Mouse (Mus musculus): ENCODE results near the gene Faxc.

Faxc gene

GRCm38 (mm10) chr4:21930971-21931771 is at the start of gene Faxc:
TSS of gene Faxc (plus strand) at chr4:21931329.
- peak in 1 of 2 experiments; percentile 4 for DNase-seq (ENCODE audit: low spot score in 2 of 2)

GRCm38 (mm10) chr4:21882806-21883205 is 48.3 kb upstream of the Faxc start:
- no peak for DNase-seq (ENCODE audit: low spot score in 2 of 2)

- no peak for DNase-seq (ENCODE audit: low spot score in 2 of 2)
Measured at GRCm38 (mm10) chr4:21885831-21886230, 45.3 kb upstream of the Faxc start.

- DNase-seq (ENCODE audit: low spot score in 2 of 2): no peak
Measured at GRCm38 (mm10) chr4:21931772-21932630, 872 bp downstream of the Faxc start.

GRCm38 (mm10) chr4:21935378-21935777 is 4.2 kb downstream of the Faxc start:
- no peak for DNase-seq (ENCODE audit: low spot score in 2 of 2)

GRCm38 (mm10) chr4:21936424-21936823 is 5.3 kb downstream of the Faxc start:
- no peak for DNase-seq (ENCODE audit: low spot score in 2 of 2)

GRCm38 (mm10) chr4:21937890-21938289 is 6.8 kb downstream of the Faxc start:
- DNase-seq (ENCODE audit: low spot score in 2 of 2): no peak

GRCm38 (mm10) chr4:21944672-21945071 is 13.5 kb downstream of the Faxc start:
- DNase-seq (ENCODE audit: low spot score in 2 of 2): no peak

- DNase-seq (ENCODE audit: low spot score in 2 of 2): peak in 1 of 2 experiments; percentile 15
Measured at GRCm38 (mm10) chr4:21951444-21951843, 20.3 kb downstream of the Faxc start.

- no peak for DNase-seq (ENCODE audit: low spot score in 2 of 2)
Measured at GRCm38 (mm10) chr4:21952255-21952654, 21.1 kb downstream of the Faxc start.

GRCm38 (mm10) chr4:21957570-21958321 is 26.6 kb downstream of the Faxc start:
- peak; percentile 25 to 67 for DNase-seq (ENCODE audit: low spot score in 2 of 2)

GRCm38 (mm10) chr4:21971949-21972348 is 40.8 kb downstream of the Faxc start:
- no peak for DNase-seq (ENCODE audit: low spot score in 2 of 2)

- DNase-seq (ENCODE audit: low spot score in 2 of 2): no peak
Measured at GRCm38 (mm10) chr4:21974126-21974525, 43.0 kb downstream of the Faxc start.

- DNase-seq (ENCODE audit: low spot score in 2 of 2): no peak
Measured at GRCm38 (mm10) chr4:21980471-21980870, 49.3 kb downstream of the Faxc start.

- DNase-seq (ENCODE audit: low spot score in 2 of 2): no peak
Measured at GRCm38 (mm10) chr4:21982449-21982848, 51.3 kb downstream of the Faxc start.

GRCm38 (mm10) chr4:21986857-21987256 is 55.7 kb downstream of the Faxc start:
- no peak for DNase-seq (ENCODE audit: low spot score in 2 of 2)

GRCm38 (mm10) chr4:21987460-21987859 is 56.3 kb downstream of the Faxc start:
- DNase-seq (ENCODE audit: low spot score in 2 of 2): no peak

GRCm38 (mm10) chr4:21989571-21990091 is 58.5 kb downstream of the Faxc start:
- no peak for DNase-seq (ENCODE audit: low spot score in 2 of 2)

GRCm38 (mm10) chr4:21990580-21991235 is 59.6 kb downstream of the Faxc start:
- no peak for DNase-seq (ENCODE audit: low spot score in 2 of 2)

GRCm38 (mm10) chr4:22017656-22018379 is 86.7 kb downstream of the Faxc start:
- DNase-seq (ENCODE audit: low spot score in 2 of 2): peak in 1 of 2 experiments; percentile 6
